Mouse (Mus musculus): ENCODE measurements around the gene Ch25h.

Gene Ch25h

DNA sequence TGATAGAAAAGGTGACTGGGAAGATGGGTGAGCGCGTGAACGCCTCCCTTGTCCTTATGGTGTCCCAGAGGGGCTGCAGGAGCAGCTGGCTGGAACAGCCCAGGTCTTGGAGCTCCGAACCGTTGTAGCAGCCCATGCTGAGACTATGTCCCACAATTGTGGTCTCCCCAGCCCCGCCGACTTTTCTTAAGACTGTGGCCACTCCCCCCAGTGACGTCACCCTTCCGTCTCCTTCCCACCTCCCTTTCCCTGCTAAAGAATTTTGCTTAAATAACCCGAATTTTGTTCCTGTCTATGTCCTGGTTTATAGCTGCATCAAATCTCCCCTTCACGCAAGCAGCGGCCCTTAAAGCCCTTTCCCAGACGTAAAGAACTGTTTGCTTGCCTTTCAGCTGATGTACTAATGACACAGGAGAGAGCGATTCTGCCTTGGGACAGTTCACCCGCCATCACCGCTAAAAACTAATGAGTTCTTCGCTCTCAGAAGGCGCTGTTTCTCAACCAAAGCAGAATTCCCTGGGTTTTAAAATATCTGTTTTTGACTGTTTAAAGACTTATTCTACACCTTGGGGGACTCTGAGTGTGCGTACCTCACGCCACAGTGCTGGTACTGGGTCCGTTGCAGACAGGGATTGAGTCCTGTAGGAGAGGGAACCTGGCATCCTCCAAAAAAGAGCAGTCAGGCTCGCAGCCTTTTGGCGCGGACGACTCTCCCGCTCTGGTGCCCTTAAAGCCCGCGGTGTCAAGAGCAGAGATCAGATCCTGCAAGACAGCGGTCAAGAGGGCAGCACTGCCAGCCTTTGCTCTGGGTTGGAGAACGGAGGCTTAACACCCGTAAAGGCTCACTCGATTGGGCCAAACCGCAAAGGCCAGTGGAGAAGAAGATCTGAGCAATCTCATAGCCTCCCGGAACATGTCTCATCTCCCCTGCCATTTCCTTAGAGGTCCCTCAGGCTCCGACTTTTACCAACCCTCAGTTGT lies at the start of gene Ch25h:
Gene Ch25h (minus strand): TSS at position 174 of the 981 bp plus-strand sequence.
- peak; percentile 42 for DNase-seq (ENCODE audit: low read depth, low spot score)

DNA sequence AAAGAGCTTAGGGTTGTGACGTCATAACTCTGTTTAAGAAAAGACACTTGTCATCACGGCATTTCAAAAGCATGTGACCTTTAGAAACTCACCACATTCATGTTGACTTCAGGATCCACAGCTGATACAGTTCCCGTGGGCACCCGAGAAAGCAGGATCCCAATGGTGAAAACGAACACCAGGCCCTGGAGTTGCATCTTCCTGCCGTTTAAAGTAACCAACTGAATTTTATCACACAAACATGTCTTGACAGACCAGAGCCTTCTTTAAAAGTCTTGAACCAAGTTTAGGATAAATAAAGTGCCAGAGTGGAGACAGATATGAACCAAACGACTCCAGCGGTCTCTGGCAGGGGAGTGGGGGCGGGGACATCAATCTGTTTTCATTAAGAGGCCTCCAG lies 49.7 kb upstream of the Ch25h start:
- DNase-seq (ENCODE audit: low read depth, low spot score): no peak

DNA sequence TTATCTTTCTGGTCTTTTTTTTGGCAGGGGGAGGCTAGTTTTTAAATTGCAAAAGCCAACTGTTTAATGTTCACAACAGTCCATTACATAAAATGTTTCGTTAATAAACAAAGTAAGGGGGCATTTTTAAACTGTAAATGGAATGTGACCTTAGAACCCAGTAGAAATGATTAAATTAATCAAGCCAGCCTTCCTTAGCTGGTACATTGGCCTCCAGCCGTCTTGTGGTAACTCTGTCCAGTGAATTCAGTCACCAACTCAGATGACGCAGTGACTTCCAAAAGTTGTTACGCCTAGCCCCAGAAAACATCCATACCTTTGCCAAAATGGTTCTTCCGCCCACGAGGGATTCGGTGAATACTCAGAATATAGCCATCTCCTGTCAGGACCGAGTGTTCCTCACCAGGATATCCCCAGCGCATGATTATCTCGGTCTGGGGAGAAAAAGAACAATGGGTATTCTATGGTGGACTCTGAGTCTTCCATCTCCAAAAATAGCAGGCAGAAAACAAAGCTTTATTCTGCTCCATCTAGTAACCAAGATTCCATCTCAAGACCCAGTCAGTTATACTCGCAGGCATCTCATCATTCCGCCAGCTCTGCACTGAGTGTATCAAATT lies 48.3 kb upstream of the Ch25h start:
- DNase-seq (ENCODE audit: low read depth, low spot score): no peak

DNA sequence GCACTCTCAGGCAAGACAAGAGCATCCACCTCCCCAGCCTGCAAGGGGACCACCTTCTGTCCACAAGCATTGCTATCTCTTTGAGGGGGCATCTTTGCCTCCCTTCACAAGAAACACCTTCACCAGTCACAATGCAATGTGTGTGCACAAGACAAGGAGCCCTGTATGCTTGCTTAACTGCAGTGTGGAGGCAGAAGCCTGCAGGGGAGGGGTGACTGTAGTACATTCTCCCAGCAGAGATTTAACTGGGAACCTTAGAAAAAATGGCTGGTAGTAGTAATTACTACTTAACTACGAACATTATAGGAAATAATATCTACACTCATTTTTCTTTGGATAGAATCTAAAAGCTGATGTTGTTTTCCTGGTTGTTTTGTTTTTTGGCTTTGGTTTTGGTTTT lies 47.0 kb upstream of the Ch25h start:
- DNase-seq (ENCODE audit: low read depth, low spot score): no peak

DNA sequence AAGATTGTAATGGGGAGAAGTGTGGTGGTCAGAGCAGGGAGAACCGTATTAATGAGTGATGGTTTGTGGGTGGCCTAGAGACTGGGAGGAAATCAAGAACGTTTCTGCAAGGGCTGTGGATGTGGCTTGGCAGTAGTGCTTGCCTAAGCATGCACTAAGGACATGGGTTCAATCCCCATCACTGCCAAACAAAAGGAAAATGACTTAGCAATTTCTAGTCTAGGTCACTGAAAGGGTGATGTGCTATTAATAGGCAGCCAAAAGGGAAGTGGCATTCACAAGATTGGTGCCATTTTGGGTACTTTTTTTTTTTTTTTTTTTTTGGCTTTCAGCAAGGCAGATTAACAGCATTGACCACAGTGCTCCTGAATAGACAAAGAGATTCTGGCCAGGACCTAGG lies 46.4 kb upstream of the Ch25h start:
- no peak for DNase-seq (ENCODE audit: low read depth, low spot score)

DNA sequence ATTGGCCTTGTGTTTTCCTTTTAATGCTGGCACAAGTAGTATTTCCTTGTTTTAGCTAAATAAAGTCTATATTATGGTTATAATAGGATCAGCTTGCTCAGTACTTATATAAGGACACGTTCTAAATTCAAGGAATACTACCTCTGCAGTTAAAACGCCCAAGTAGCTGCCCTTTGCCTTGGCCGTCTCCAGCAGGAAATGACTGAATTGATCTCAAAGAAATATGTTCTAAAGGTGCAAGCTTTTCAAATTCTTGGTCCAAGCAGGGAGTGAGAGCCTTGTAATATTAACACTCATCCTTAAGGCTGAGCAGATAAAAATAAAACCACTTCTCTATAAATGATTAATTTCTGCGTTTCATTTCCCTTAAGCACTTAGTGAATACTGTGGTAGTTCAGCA lies 45.1 kb upstream of the Ch25h start:
- no peak for DNase-seq (ENCODE audit: low read depth, low spot score)

DNA sequence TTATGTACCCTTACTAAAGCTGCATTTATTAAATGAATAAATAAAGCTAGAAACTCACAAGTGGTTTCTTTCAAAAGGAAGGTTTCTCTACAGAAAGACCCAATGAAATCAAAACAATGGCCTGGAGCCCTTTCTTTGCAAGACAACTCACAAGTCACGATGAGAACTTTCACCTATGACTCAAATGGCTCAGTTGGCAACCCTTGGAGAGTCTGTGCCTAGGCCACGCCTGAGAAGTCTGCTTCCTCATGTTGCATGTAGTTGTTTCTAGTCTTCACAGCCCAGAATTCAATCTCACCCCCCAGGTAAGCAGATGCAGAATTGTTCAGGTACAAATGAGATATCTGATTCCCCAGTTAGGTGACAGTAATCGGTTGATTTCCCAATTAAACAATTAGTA lies 44.7 kb upstream of the Ch25h start:
- no peak for DNase-seq (ENCODE audit: low read depth, low spot score)

GRCm38 (mm10) chr19:34518786-34519185 lies 43.8 kb upstream of the Ch25h start:
- no peak for DNase-seq (ENCODE audit: low read depth, low spot score)

DNA sequence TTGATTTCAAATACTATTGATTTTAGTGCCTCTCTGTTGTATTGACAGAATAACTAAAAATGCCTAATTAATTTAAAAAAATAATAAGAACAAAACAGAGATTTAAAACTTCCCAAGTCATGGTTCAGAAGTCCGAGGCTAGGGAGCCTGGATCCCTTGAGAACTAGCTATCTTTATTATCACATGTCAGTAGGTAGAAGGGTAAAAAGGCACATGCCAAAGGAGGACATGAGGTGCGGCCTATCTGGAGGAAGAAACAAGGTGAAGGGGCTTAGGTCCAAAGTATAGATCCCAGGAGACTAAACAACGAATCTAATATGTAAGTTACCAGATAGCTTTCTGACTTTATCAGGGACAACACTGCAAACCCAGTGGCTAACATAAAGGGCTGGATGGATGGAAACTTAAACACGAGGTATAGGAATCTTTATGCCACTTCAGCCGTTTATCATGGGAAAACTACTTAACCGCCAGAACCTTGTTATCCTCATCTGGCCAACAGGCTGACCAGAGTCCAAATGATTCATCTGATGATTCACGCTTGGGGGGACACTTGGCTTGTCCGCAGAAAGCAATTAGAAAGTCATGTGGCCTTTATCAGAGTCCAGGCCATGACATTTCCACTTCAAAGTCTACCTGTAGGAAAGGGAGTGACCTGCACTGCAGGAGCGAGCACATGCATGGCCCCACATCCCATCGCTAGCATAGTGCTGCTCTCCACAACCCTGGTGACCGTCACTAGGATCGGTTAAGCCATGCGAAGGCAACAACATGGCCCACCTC lies 43.0 kb upstream of the Ch25h start:
- DNase-seq (ENCODE audit: low read depth, low spot score): no peak

- DNase-seq (ENCODE audit: low read depth, low spot score): no peak
These were observed 42.2 kb upstream of the Ch25h start for GRCm38 (mm10) chr19:34517197-34517596.

- DNase-seq (ENCODE audit: low read depth, low spot score): no peak
These were observed 41.4 kb upstream of the Ch25h start for GRCm38 (mm10) chr19:34516346-34516745.

DNA sequence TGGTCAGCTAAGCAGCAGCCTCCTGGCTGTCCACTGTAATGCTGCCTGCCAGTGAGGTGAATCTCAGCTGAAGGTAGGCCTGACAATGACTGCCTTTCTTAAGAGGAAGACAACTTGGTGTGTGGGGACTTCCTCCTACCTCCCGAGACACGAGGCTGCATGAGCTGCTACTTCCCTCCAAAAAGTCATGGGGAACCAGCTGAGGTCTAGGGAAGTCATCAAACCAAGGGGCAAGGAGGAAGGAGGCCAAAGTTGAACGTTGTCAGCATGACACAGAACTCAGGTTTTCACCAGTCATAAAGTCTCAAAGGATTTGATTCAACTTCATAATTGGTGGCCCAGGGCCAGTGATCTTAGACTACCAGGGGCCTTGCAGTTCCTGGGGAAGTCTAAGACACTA lies 40.7 kb upstream of the Ch25h start:
- no peak for DNase-seq (ENCODE audit: low read depth, low spot score)

DNA sequence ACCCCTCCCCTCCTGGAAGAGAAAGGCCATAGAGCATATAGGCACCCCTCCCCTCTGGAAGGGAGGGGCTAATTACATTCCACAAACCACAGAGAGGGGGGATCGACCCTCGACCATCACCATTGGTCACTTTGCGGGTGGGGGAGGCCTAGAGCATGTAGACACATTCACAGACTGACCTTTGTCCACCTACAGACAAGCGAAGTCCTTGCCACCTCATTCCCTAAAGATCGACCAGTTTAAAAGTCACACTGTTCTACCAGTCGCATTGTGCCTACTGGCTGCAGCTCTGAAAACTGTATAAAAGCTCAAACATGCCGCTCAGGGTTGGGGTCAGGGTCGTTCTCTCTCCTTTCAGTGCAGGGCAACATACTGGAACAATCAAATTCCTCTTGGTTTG lies 36.6 kb upstream of the Ch25h start:
- no peak for DNase-seq (ENCODE audit: low read depth, low spot score)

GRCm38 (mm10) chr19:34510717-34511116 lies 35.8 kb upstream of the Ch25h start:
- DNase-seq (ENCODE audit: low read depth, low spot score): peak; percentile 69

DNA sequence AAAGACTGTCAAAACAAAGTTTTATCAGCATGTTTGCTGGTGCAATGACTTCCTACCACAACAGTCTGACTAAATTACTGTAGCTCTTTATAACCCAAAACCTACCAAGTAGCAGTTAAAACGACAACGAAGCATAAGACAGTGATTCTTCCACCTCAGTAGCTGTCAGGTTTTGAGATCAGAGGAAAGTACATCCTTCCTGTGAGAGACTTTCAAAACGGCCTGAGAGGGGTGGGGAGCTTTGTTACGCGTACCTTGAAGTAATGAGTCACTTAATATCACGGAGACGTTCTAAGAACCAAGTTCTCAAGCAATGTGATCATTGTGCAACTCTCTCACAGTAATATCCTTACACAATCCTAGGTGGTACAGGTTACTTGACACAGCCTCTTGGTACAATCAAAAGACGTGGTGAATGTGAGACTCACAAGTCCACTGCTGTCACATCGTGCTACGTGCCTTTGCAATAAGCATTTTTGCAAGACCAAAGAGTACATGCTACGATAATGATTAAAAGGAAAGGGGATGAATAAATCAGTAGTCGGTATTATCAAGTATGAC lies 30.3 kb upstream of the Ch25h start:
- DNase-seq (ENCODE audit: low read depth, low spot score): peak; percentile 77

- DNase-seq (ENCODE audit: low read depth, low spot score): peak; percentile 88
These were observed 25.8 kb upstream of the Ch25h start for GRCm38 (mm10) chr19:34500763-34501162.

DNA sequence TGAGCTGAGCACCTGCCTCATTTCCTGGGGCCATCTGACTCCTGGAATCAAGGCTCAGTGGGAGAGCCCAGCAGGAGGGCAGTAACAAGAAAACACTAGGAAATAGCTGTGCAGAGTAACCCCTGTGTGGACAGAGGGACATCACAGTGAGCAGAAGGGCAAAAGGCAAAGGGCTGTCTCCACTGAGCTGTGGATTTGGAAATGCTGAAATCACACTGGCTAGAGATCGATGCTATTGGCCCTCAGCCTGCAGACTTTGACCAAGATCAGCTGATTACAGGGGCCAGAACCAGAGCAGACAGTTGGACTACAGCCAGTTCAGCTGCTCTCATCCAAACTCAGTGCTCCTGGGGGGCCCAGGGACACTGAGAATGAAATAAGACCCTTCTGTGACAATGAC lies 21.4 kb upstream of the Ch25h start:
- DNase-seq (ENCODE audit: low read depth, low spot score): no peak

GRCm38 (mm10) chr19:34493859-34494258 lies 18.9 kb upstream of the Ch25h start:
- no peak for DNase-seq (ENCODE audit: low read depth, low spot score)

DNA sequence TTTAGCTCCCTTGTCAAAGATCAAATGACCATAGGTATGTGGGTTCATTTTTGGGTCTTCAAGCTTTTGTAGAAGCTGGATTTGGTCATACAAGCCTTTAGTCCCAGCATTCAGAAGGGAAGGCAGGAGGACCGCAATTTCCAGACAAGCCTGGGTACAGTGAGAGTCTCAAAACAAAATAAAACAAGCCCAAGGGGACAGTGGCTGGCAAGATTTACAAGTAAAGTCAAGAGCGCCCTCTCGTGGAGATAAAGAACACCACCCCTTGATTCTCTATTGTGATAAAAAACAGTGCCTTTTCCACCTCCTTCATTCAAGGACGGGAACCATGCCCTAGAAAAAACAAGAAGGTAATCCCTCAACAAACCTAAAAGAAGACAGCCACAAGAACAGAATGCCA lies 8.6 kb upstream of the Ch25h start:
- DNase-seq (ENCODE audit: low read depth, low spot score): peak; percentile 64

DNA sequence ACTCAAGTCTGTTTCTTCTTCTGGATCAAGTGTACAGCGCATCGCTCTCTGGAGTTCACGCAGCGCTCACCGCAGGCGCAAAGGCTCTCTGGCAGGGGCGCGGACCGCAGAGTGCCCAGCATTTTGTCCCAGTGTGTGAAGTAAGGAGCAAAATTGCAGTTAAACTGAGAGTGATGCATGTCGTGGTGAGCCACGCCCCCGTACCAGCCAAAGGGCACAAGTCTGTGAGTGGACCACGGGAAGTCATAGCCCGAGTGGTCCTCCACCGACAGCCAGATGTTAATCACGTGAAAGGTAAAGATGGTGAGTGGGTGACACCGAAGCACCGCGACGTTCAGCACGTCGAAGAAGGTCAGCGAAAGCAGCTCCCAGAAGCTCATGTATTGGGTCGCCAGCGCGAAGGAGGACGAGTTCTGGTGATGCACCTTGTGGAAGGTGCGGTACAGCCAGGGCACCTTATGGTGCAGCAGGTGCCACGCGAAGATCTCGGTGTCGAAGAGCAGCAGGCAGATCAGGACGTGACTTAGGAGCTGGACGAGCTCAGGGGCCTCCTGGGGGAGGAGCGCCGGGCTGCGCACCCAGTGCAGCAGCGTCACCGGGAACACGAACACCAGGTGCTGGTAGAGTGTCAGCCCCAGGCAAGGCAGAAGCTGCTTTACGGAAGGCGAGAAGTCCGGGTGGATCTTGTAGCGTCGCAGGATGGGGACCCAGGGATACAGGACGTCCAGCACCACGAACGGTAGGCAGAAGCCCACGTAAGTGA lies 555 bp downstream of the Ch25h start:
- peak; percentile 41 for DNase-seq (ENCODE audit: low read depth, low spot score)

DNA sequence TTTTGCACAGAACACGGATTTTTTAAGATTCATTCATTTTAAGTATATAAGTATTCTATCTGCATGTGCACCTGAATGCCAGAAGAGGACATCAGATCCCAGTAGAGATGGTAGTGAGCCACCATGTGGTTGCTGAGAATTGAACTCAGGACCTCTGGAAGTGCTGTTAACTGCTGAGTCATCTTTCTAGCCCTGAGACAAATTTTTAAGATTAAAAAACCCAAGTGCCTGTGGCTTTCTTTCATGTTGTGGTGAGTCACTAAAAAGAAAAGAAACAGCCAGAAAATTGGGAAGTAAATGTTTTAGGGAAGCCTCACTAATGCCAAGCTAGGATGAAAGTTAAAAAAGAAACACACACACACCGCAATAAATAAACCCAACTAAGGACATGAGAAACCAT lies 3.3 kb downstream of the Ch25h start:
- no peak for DNase-seq (ENCODE audit: low read depth, low spot score)
